Mouse (Mus musculus) G1E (cell line): ENCODE results near the gene Specc1. TPM values are rescaled to one million over a fixed set of nuclear protein-coding genes. Genes with fewer than 3 reads are reported as not detected.

Experiments
- ATAC-seq: 2 replicates; pipeline ENCODE4 v1.8.0; 2016; ENCODE audit warnings: mild to moderate bottlenecking; ENCODE audit not compliant: insufficient number of reproducible peaks, poor library complexity, low FRiP score, severe bottlenecking; ENCODE audit errors: extremely low read depth
- DNase-seq: peaks from one replicate; pipeline ENCODE4 v3.0.0; 2012; ENCODE audit warnings: low spot score
- H3K27me3 ChIP-seq: 2 replicates; pipeline ENCODE4 v1.6.1; 2012; ENCODE audit warnings: mild to moderate bottlenecking, low read length, inconsistent platforms; ENCODE audit not compliant: insufficient read depth
- H3K36me3 ChIP-seq: replicated peaks from 2 replicates; pipeline ENCODE3; 2012; ENCODE audit warnings: mild to moderate bottlenecking, inconsistent platforms
- H3K4me1 ChIP-seq: 2 replicates; pipeline ENCODE4 v1.6.1; 2012; ENCODE audit warnings: low read depth, low read length, inconsistent platforms, mixed read lengths; ENCODE audit not compliant: insufficient read depth
- H3K4me3 ChIP-seq: 2 replicates; pipeline ENCODE4 v1.5.1; 2012; ENCODE audit warnings: low read depth, mild to moderate bottlenecking, inconsistent platforms, low read length, moderate library complexity, mixed read lengths
- H3K9me3 ChIP-seq: replicated peaks from 2 replicates; pipeline ENCODE4 v1.6.1; 2012; ENCODE audit warnings: inconsistent platforms
- CTCF ChIP-seq: IDR thresholded peaks from 2 replicates; pipeline ENCODE4 v1.5.1; 2012; ENCODE audit warnings: low read depth, low read length, inconsistent platforms, mixed read lengths
- GATA1 ChIP-seq: IDR thresholded peaks from 2 replicates; pipeline ENCODE4 v1.6.1; 2012; ENCODE audit warnings: borderline replicate concordance, low read length, inconsistent platforms, mixed read lengths
- GATA2 ChIP-seq: IDR thresholded peaks from 2 replicates; pipeline ENCODE4 v1.6.1; 2012; ENCODE audit warnings: low read depth, low read length, inconsistent platforms, borderline replicate concordance
- POLR2AphosphoS5 ChIP-seq: IDR thresholded peaks from 2 replicates; pipeline ENCODE4 v1.6.1; 2012; ENCODE audit warnings: low read depth, low read length, inconsistent platforms; ENCODE audit not compliant: insufficient replicate concordance
- TAL1 ChIP-seq: conservative IDR thresholded peaks from 2 replicates; pipeline ENCODE4 v1.6.1; 2012; ENCODE audit warnings: low read depth, low read length, inconsistent platforms, mixed read lengths
- polyA plus RNA-seq: library from polyadenylated mRNA; stranded (reverse); fragments of >175 nt; gene quantifications from 2 replicates; pipeline ENCODE4 v1.2.3, GENCODE M21; 2012
- total RNA-seq, 2 experiments: library from RNA; stranded (forward) in 1 of 2; stranded (reverse) in 1 of 2; fragments of 200-1000 nt in 1 of 2; fragments of >200 nt in 1 of 2; fragmentation: Nextera tagmentation in 1 of 2; gene quantifications; 2 replicates each; pipeline ENCODE4 v1.2.3; 2014 to 2017

Gene Specc1
- total and polyA plus RNA-seq, 3 experiments: 2.4 to 76.6 (median 12.1) TPM

GRCm38 (mm10) chr11:62159803-62160202 is 203.2 kb downstream of the Specc1 start:
- DNase-seq (no peak), ATAC-seq (no peak)
- Histone ChIP-seq H3K4me1 (peaks cover 28% of the 10 kb centered on the region), H3K36me3 (peaks cover 16% of the 10 kb centered on the region), H3K4me3 (no peak overlapping the region), H3K9me3 (no peaks in the 10 kb centered on the region), H3K27me3 (no peaks in the 10 kb centered on the region)
- TF ChIP-seq CTCF (no peak), TAL1 (no peak), GATA1 (no peak), POLR2AphosphoS5 (no peak), GATA2 (no peak)

GRCm38 (mm10) chr11:62161450-62161849 is 204.9 kb downstream of the Specc1 start:
- TF ChIP-seq GATA2: no peak
- TF ChIP-seq CTCF: no peak
- TF ChIP-seq TAL1: no peak
- TF ChIP-seq POLR2AphosphoS5: no peak
- TF ChIP-seq GATA1: no peak
- ATAC-seq (no peak), DNase-seq (no peak)
- Histone ChIP-seq H3K9me3 (no peaks in the 10 kb centered on the region), H3K27me3 (no peaks in the 10 kb centered on the region), H3K36me3 (peaks cover 19% of the 10 kb centered on the region), H3K4me3 (no peak overlapping the region), H3K4me1 (peaks cover 39% of the 10 kb centered on the region)

- Histone ChIP-seq H3K27me3 (no peaks in the 10 kb centered on the region), H3K9me3 (no peaks in the 10 kb centered on the region), H3K4me1 (peaks cover 48% of the 10 kb centered on the region), H3K36me3 (peaks cover 17% of the 10 kb centered on the region), H3K4me3 (no peak overlapping the region)
- DNase-seq (no peak), ATAC-seq (peak; percentile 34)
- TF ChIP-seq CTCF (no peak), TAL1 (peak; percentile 73), GATA1 (no peak)
Observed at GRCm38 (mm10) chr11:62164357-62164756, 207.8 kb downstream of the Specc1 start.

- peaks cover 22% of the 10 kb centered on the region for H3K36me3 ChIP-seq
- no peak for ATAC-seq
- H3K4me3 ChIP-seq: no peak overlapping the region
- DNase-seq: no peak
- TF ChIP-seq GATA2 (no peak), CTCF (no peak), POLR2AphosphoS5 (no peak), GATA1 (no peak), TAL1 (no peak)
- peaks cover 43% of the 10 kb centered on the region for H3K4me1 ChIP-seq
- H3K9me3 ChIP-seq: no peaks in the 10 kb centered on the region
- H3K27me3 ChIP-seq: no peaks in the 10 kb centered on the region
Observed at GRCm38 (mm10) chr11:62166503-62166902, 209.9 kb downstream of the Specc1 start.

GRCm38 (mm10) chr11:62168146-62168545 is 211.6 kb downstream of the Specc1 start:
- H3K9me3 ChIP-seq: no peaks in the 10 kb centered on the region
- peaks cover 39% of the 10 kb centered on the region for H3K4me1 ChIP-seq
- H3K27me3 ChIP-seq: no peaks in the 10 kb centered on the region
- no peak overlapping the region for H3K4me3 ChIP-seq
- H3K36me3 ChIP-seq: peaks cover 16% of the 10 kb centered on the region
- no peak for TF ChIP-seq CTCF
- no peak for TF ChIP-seq GATA1
- TF ChIP-seq POLR2AphosphoS5: no peak
- ATAC-seq (no peak), DNase-seq (no peak)

- no peak overlapping the region for H3K4me3 ChIP-seq
- no peak for ATAC-seq
- H3K27me3 ChIP-seq: no peaks in the 10 kb centered on the region
- DNase-seq: no peak
- no peak for TF ChIP-seq CTCF
- no peak for TF ChIP-seq POLR2AphosphoS5
- no peak for TF ChIP-seq GATA2
- no peak for TF ChIP-seq TAL1
- TF ChIP-seq GATA1: no peak
- H3K9me3 ChIP-seq: no peaks in the 10 kb centered on the region
- H3K36me3 ChIP-seq: peaks cover 2% of the 10 kb centered on the region
- peaks cover 14% of the 10 kb centered on the region for H3K4me1 ChIP-seq
Observed at GRCm38 (mm10) chr11:62177395-62178113, 221.0 kb downstream of the Specc1 start.

GRCm38 (mm10) chr11:62180791-62181190 is 224.2 kb downstream of the Specc1 start:
- ATAC-seq (no peak), DNase-seq (no peak)
- no peaks in the 10 kb centered on the region for H3K9me3 ChIP-seq
- peaks cover 13% of the 10 kb centered on the region for H3K4me1 ChIP-seq
- H3K27me3 ChIP-seq: no peaks in the 10 kb centered on the region
- no peak for TF ChIP-seq GATA2
- no peak for TF ChIP-seq TAL1
- TF ChIP-seq CTCF: no peak
- TF ChIP-seq GATA1: no peak
- TF ChIP-seq POLR2AphosphoS5: no peak
- no peak overlapping the region for H3K4me3 ChIP-seq
- peaks cover 2% of the 10 kb centered on the region for H3K36me3 ChIP-seq
